Mouse (Mus musculus) naive thymus-derived CD4-positive, alpha-beta T cell, adult 2 months (primary cell): ENCODE measurements around the gene Dact2.
A peak's percentile ranks its signal among the peaks of the same experiment; 100 is the strongest.

ENCODE experiments used
- DNase-seq: peaks from one replicate; pipeline ENCODE4 v3.0.0-alpha.2; 2011; ENCODE audit warnings: low read depth

Dact2 gene

GRCm38 (mm10) chr17:14204061-14204460 lies at the start of gene Dact2:
Gene Dact2, minus strand, starts transcription at chr17:14204304.
- DNase-seq: no peak

GRCm38 (mm10) chr17:14252456-14252855 lies 48.4 kb upstream of the Dact2 start:
- no peak for DNase-seq

GRCm38 (mm10) chr17:14250401-14250800 lies 46.3 kb upstream of the Dact2 start:
- no peak for DNase-seq

- DNase-seq: no peak
Measured at GRCm38 (mm10) chr17:14249595-14249994, 45.5 kb upstream of the Dact2 start.

GRCm38 (mm10) chr17:14247931-14248330 lies 43.8 kb upstream of the Dact2 start:
- no peak for DNase-seq

GRCm38 (mm10) chr17:14246266-14246665 lies 42.2 kb upstream of the Dact2 start:
- DNase-seq: no peak

- no peak for DNase-seq
Measured at GRCm38 (mm10) chr17:14244195-14244965, 40.3 kb upstream of the Dact2 start.

- DNase-seq: no peak
Measured at GRCm38 (mm10) chr17:14242634-14243033, 38.5 kb upstream of the Dact2 start.

GRCm38 (mm10) chr17:14239960-14240359 lies 35.9 kb upstream of the Dact2 start:
- DNase-seq: no peak

- DNase-seq: no peak
Measured at GRCm38 (mm10) chr17:14237134-14237533, 33.0 kb upstream of the Dact2 start.

GRCm38 (mm10) chr17:14234774-14235389 lies 30.8 kb upstream of the Dact2 start:
- DNase-seq: no peak

- DNase-seq: no peak
Measured at GRCm38 (mm10) chr17:14233658-14234057, 29.6 kb upstream of the Dact2 start.

- DNase-seq: peak; percentile 1
Measured at GRCm38 (mm10) chr17:14232629-14233028, 28.5 kb upstream of the Dact2 start.

GRCm38 (mm10) chr17:14230698-14231430 lies 26.8 kb upstream of the Dact2 start:
- DNase-seq: no peak

GRCm38 (mm10) chr17:14228381-14228780 lies 24.3 kb upstream of the Dact2 start:
- DNase-seq: no peak

GRCm38 (mm10) chr17:14227601-14228000 lies 23.5 kb upstream of the Dact2 start:
- no peak for DNase-seq

- no peak for DNase-seq
Measured at GRCm38 (mm10) chr17:14226778-14227177, 22.7 kb upstream of the Dact2 start.

GRCm38 (mm10) chr17:14225982-14226652 lies 22.0 kb upstream of the Dact2 start:
- no peak for DNase-seq

GRCm38 (mm10) chr17:14221893-14222615 lies 17.9 kb upstream of the Dact2 start:
- no peak for DNase-seq

- DNase-seq: peak; percentile 18
Measured at GRCm38 (mm10) chr17:14220606-14221202, 16.6 kb upstream of the Dact2 start.

GRCm38 (mm10) chr17:14213976-14214529 lies 9.9 kb upstream of the Dact2 start:
- DNase-seq: no peak
